Mouse (Mus musculus) thymus, adult 2 months (tissue): ENCODE data around the gene Lamb3. TPM values are rescaled to one million over a fixed set of nuclear protein-coding genes. Genes with fewer than 3 reads are reported as not detected.

Source experiments
- DNase-seq: peaks from one replicate; pipeline ENCODE4 v3.0.0; 2021
- H3K27ac ChIP-seq: fragments of 200-500 bp; 2 replicates; pipeline ENCODE4 v1.5.1; 2012; ENCODE audit warnings: low read length, control low read depth; ENCODE audit not compliant: control insufficient read depth, insufficient read depth
- H3K27me3 ChIP-seq: fragments of 200-500 bp; 2 replicates; pipeline ENCODE4 v1.6.1; 2012; ENCODE audit warnings: mild to moderate bottlenecking, low read length, moderate library complexity, mixed read lengths; ENCODE audit not compliant: control insufficient read depth, insufficient read depth
- H3K36me3 ChIP-seq: fragments of 200-500 bp; 2 replicates; pipeline ENCODE4 v1.6.1; 2012; ENCODE audit warnings: mild to moderate bottlenecking, low read length, moderate library complexity; ENCODE audit not compliant: control insufficient read depth, insufficient read depth
- H3K4me1 ChIP-seq: fragments of 200-500 bp; replicated peaks from 2 replicates; pipeline ENCODE4 v1.6.1; 2012; ENCODE audit warnings: low read length; ENCODE audit not compliant: control insufficient read depth, insufficient read depth
- H3K4me3 ChIP-seq: fragments of 200-500 bp; 2 replicates; pipeline ENCODE4 v1.5.1; 2012; ENCODE audit warnings: mild to moderate bottlenecking, low read length, control low read depth, moderate library complexity; ENCODE audit not compliant: control insufficient read depth, insufficient read depth
- CTCF ChIP-seq: fragments of 200-500 bp; IDR thresholded peaks from 2 replicates; pipeline ENCODE4 v1.5.1; 2012; ENCODE audit warnings: mild to moderate bottlenecking, control low read depth, low read length, moderate library complexity, borderline replicate concordance; ENCODE audit not compliant: control insufficient read depth, poor library complexity, insufficient read depth; ENCODE audit errors: extremely low read depth
- POLR2A ChIP-seq: fragments of 200-500 bp; IDR thresholded peaks from 2 replicates; pipeline ENCODE4 v1.6.1; 2012; ENCODE audit warnings: mild to moderate bottlenecking, low read length, control low read depth, moderate library complexity; ENCODE audit not compliant: control insufficient read depth, poor library complexity, insufficient read depth; ENCODE audit errors: extremely low read depth
- WGBS: fragments of 180-500 bp; shearing (Covaris S2); methylation state at CpG from one replicate; pipeline ENCODE4 v1.1.7; 2018; 5-methylcytosine and 5-hydroxymethylcytosine counted together
- polyA plus RNA-seq: library from polyadenylated mRNA; depleted of rRNA; stranded (reverse); fragments of >200 nt; gene quantifications from 2 replicates; pipeline ENCODE4 v1.2.3, GENCODE M21; 2012

Lamb3 gene
- polyA plus RNA-seq, 1 experiment: 27.8 TPM

- Histone ChIP-seq H3K36me3 (no peaks in the 10 kb centered on the region), H3K4me3 (no peak overlapping the region), H3K27me3 (no peaks in the 10 kb centered on the region), H3K4me1 (peaks cover 75% of the 10 kb centered on the region), H3K27ac (no peak overlapping the region)
- no peak for TF ChIP-seq CTCF
- TF ChIP-seq POLR2A: no peak
- 96% methylated on average over 5 of the region's 5 CpGs for whole genome bisulfite sequencing
- DNase-seq: no peak
These were observed 134.9 kb downstream of the Lamb3 start for GRCm38 (mm10) chr1:193342198-193342946.

- Histone ChIP-seq H3K4me1 (peaks cover 77% of the 10 kb centered on the region), H3K27me3 (no peaks in the 10 kb centered on the region), H3K4me3 (no peak overlapping the region), H3K27ac (no peak overlapping the region), H3K36me3 (no peaks in the 10 kb centered on the region)
- WGBS: 84% methylated on average over 4 of the region's 4 CpGs
- TF ChIP-seq POLR2A (no peak), CTCF (no peak)
- no peak for DNase-seq
These were observed 136.4 kb downstream of the Lamb3 start for GRCm38 (mm10) chr1:193343853-193344252.

- no peak overlapping the region for H3K4me3 ChIP-seq
- H3K27ac ChIP-seq: no peak overlapping the region; the same call in 1 of the 2 replicates
- H3K27me3 ChIP-seq: no peaks in the 10 kb centered on the region
- DNase-seq: peak; percentile 42
- peaks cover 76% of the 10 kb centered on the region for H3K4me1 ChIP-seq
- TF ChIP-seq POLR2A (no peak), CTCF (no peak)
- H3K36me3 ChIP-seq: no peaks in the 10 kb centered on the region
- WGBS: 0% methylated on average over 2 of the region's 2 CpGs
These were observed 137.5 kb downstream of the Lamb3 start for GRCm38 (mm10) chr1:193344976-193345375.

GRCm38 (mm10) chr1:193346908-193347307, 139.4 kb downstream of the Lamb3 start:
- no peak overlapping the region for H3K27ac ChIP-seq
- 80% methylated on average over 3 of the region's 3 CpGs for WGBS
- H3K36me3 ChIP-seq: no peaks in the 10 kb centered on the region
- DNase-seq: no peak
- TF ChIP-seq CTCF: no peak
- TF ChIP-seq POLR2A: no peak
- H3K4me3 ChIP-seq: no peak overlapping the region
- H3K27me3 ChIP-seq: no peaks in the 10 kb centered on the region
- peaks cover 81% of the 10 kb centered on the region for H3K4me1 ChIP-seq

DNA sequence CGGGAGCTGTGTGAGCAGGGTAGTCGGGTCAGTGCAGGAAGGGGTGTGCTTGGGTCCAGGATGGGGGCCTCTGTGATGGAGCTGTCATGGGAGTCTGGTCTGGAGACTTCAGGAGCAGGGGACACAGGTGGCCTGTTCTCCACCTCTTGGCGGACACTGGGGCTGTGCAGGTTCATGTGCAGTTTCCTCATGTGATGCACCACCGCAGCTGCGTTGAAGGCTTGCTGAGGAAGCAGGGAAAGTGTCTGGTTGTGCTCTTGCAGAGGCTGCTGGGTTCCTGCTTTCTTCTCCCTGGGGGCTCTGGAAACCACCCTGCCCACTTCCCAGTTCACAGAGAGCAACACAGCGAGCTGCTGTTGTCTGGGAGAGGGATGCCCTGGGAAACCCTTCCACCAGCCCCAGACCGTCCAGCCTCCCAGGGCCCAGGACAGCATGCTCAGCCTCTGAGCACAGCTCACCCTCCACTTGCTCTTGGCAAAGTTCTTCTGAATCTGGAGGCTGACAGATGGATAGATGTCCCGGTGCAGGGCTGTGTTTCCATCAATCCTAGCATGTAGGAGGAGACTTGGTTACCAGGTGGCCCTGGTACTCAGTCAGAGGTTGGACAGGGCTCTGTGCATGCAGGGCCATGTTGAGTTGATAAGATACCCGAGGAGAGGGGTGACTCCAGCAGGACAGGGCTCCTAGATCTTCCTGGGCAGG, 140.9 kb downstream of the Lamb3 start:
- Histone ChIP-seq H3K4me1 (peaks cover 69% of the 10 kb centered on the region), H3K27ac (peak overlapping the region; percentile 38), H3K36me3 (no peaks in the 10 kb centered on the region), H3K27me3 (no peaks in the 10 kb centered on the region), H3K4me3 (no peak overlapping the region)
- DNase-seq: no peak
- no peak for TF ChIP-seq CTCF
- no peak for TF ChIP-seq POLR2A
- 76% methylated on average over 9 of the region's 9 CpGs for WGBS

- no peak overlapping the region for H3K4me3 ChIP-seq
- WGBS: 70% methylated on average over 10 of the region's 10 CpGs
- DNase-seq: peak; percentile 49
- peaks cover 55% of the 10 kb centered on the region for H3K4me1 ChIP-seq
- no peaks in the 10 kb centered on the region for H3K27me3 ChIP-seq
- TF ChIP-seq POLR2A (no peak), CTCF (no peak)
- H3K27ac ChIP-seq: peak overlapping the region; percentile 81
- no peaks in the 10 kb centered on the region for H3K36me3 ChIP-seq
These were observed 142.4 kb downstream of the Lamb3 start for GRCm38 (mm10) chr1:193349702-193350545.
